Mouse (Mus musculus): ENCODE data around the gene Fkrp. TPM values are rescaled to one million over a fixed set of nuclear protein-coding genes. Genes with fewer than 3 reads are reported as not detected.

Fkrp gene
- polyA plus RNA-seq, 1 experiment from 2014 or later: 30.8 TPM

DNA sequence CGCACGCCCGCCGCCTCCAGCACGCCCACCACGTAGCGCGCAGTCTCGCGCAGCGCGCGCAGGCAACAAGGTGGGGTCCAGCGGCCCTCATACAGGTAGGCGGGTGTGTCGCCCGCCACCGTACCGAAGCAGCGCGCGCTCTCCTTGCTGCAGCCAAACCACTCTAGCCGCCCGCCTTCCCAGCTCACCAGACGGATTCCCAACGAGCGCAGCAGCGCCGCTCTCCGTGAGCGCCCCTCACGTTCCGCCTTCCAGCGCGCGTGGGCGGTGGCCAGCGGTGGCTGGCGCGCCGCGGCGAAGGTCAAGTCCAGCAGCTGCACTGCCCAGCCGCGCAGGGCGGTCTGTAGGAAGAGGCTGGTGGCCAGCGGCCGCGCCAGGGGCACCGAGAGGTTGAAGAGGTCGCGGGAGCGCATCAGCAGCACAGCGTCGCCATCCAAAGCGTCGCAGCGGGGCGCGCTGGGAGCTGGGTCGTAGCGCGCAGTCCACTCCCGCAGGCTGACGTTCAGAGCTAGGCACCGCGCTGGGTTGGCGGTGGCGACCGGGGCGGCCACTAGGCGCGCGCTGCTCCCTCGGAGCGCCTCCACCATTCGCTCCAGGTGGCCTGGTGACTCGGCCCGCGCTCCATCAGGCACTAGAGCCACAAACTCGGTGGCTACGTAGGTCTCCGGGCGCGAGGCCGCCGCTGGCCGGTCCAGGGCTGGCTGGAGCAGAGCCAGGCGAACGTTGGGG lies 5.4 kb downstream of the Fkrp start:
- H3K9me3 ChIP-seq (replicated peaks): no peaks in the 10 kb centered on the region
- WGBS: 19% methylated on average over 90 of the region's 90 CpGs
- H3K9ac ChIP-seq: peak overlapping the region; percentile 47
- H3K27ac ChIP-seq: no peak overlapping the region
- H3K4me1 ChIP-seq (replicated peaks): peaks cover 29% of the 10 kb centered on the region
- H3K4me3 ChIP-seq: peak overlapping the region; percentile 46
- peak; percentile 4; the same call in 1 of the 2 replicates for ATAC-seq (replicated peaks; ENCODE audit: insufficient number of reproducible peaks, insufficient read depth, low FRiP score, low read depth)
- peaks cover 30% of the 10 kb centered on the region for H3K36me3 ChIP-seq
- peaks cover 14% of the 10 kb centered on the region for H3K27me3 ChIP-seq
- H3K4me2 ChIP-seq: peak overlapping the region; percentile 81

DNA sequence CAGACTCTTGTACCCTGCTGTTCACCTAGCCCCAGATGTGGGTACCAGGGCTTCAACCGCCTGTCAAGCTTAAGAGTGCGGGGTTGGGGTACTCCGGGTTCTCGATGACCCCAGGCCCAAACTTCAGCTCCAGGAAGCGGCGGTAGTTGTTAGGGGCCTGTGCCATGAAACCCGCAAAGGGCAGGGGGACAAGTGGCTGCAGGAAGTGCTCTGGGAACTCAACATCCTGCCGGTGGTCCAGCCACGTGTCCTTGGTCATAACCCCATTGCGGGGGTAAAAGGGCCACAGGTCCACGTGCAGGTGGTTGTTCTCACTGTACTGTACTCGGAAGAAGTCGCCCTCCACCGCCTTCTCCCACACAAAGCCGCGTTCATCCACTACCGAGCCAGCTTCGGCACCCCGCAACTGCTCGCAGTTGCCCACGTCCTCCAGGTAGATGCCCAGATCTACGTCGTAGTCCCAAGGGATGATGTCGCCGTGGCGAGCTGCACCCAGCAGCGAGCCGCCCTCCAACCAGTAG lies 6.1 kb downstream of the Fkrp start:
- peaks cover 30% of the 10 kb centered on the region for H3K36me3 ChIP-seq
- peaks cover 24% of the 10 kb centered on the region for H3K4me1 ChIP-seq (replicated peaks)
- H3K27me3 ChIP-seq: peaks cover 14% of the 10 kb centered on the region
- no peaks in the 10 kb centered on the region for H3K9me3 ChIP-seq (replicated peaks)
- H3K9ac ChIP-seq: peak overlapping the region; percentile 47; the same call in 1 of the 2 replicates
- peak overlapping the region; percentile 81 for H3K4me2 ChIP-seq
- peak overlapping the region; percentile 46 for H3K4me3 ChIP-seq
- no peak for ATAC-seq (replicated peaks; ENCODE audit: insufficient number of reproducible peaks, insufficient read depth, low FRiP score, low read depth)
- no peak overlapping the region for H3K27ac ChIP-seq
- WGBS: 66% methylated on average over 28 of the region's 28 CpGs

DNA sequence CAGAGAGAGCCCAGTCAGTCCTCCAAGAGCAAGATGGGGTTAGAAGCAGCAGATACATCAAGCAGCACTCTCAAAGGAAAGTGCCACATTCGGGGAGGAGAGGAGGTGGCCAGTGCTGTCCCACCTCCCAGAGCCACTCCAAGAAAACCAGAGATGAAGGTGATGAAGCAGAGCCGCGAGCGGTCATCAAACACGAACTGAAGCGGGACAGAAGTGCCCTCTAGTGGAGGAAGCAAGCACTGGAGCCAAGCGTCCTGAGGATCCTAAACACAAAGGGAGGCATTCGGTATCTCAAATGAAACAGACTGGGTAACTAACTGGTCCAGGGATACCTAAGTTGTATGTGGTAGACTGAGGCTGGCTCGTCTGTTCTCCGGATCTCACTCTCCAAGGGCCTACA lies 6.8 kb downstream of the Fkrp start:
- Histone ChIP-seq H3K27me3 (peaks cover 14% of the 10 kb centered on the region), H3K9ac (no peak overlapping the region), H3K36me3 (peaks cover 30% of the 10 kb centered on the region), H3K4me3 (no peak overlapping the region), H3K4me2 (no peak overlapping the region), H3K4me1 (replicated peaks) (peaks cover 21% of the 10 kb centered on the region), H3K9me3 (replicated peaks) (no peaks in the 10 kb centered on the region), H3K27ac (no peak overlapping the region)
- WGBS: 24% methylated on average over 10 of the region's 10 CpGs
- ATAC-seq (replicated peaks; ENCODE audit: insufficient number of reproducible peaks, insufficient read depth, low FRiP score, low read depth): 0 out of 2 replicates have a peak, but pooled peaks have one; percentile 29

DNA sequence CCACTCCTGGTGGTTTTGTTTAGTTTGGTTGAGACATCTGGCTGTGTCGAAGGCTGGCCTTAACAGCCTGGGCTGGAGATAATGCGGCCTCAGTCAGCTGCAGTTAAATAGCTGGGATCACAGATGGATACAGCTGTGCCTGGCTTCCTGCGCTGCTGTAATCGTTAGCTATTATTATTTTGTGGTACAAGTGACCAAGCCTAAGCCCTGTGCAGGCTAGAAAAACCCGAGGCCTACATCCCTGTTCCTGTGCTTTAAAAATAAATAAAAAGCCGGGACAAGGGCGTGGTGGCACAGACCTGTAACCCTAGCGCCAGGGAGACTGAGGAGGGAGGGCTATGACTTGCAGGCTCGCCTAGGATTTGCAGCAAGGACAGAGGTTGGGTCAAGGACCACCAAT lies 7.9 kb downstream of the Fkrp start:
- Histone ChIP-seq H3K27me3 (peaks cover 14% of the 10 kb centered on the region), H3K4me3 (no peak overlapping the region), H3K36me3 (peaks cover 26% of the 10 kb centered on the region), H3K4me2 (no peak overlapping the region), H3K9ac (no peak overlapping the region), H3K9me3 (replicated peaks) (no peaks in the 10 kb centered on the region), H3K4me1 (replicated peaks) (peaks cover 25% of the 10 kb centered on the region), H3K27ac (no peak overlapping the region)
- no peak for ATAC-seq (replicated peaks; ENCODE audit: insufficient number of reproducible peaks, insufficient read depth, low FRiP score, low read depth)
- WGBS: 85% methylated on average over 9 of the region's 9 CpGs

DNA sequence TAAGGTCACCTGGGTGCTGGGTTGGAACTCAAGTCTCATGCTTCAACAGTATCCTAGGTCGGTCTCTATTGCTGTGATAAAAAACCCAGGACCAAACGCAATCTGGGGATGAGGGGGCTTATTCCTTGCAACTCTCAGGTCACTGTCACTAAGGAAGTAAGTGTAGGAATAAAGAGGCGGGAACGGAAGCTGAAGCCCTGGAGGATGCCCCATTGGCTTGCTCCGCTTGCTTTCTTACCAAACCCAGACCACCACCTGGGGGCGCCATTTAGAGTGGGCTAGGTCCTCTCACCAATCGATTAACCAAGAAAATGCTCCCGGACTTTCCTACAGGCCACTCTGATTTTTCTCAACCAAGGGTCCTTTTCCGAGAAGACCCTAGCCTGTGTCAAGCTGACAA lies 8.6 kb downstream of the Fkrp start:
- Histone ChIP-seq H3K4me3 (no peak overlapping the region), H3K27ac (no peak overlapping the region), H3K4me2 (no peak overlapping the region), H3K36me3 (peaks cover 22% of the 10 kb centered on the region), H3K9ac (no peak overlapping the region), H3K4me1 (replicated peaks) (peaks cover 25% of the 10 kb centered on the region), H3K27me3 (peaks cover 14% of the 10 kb centered on the region), H3K9me3 (replicated peaks) (no peaks in the 10 kb centered on the region)
- WGBS: 88% methylated on average over 9 of the region's 9 CpGs
- ATAC-seq (replicated peaks; ENCODE audit: insufficient number of reproducible peaks, insufficient read depth, low FRiP score, low read depth): no peak

DNA sequence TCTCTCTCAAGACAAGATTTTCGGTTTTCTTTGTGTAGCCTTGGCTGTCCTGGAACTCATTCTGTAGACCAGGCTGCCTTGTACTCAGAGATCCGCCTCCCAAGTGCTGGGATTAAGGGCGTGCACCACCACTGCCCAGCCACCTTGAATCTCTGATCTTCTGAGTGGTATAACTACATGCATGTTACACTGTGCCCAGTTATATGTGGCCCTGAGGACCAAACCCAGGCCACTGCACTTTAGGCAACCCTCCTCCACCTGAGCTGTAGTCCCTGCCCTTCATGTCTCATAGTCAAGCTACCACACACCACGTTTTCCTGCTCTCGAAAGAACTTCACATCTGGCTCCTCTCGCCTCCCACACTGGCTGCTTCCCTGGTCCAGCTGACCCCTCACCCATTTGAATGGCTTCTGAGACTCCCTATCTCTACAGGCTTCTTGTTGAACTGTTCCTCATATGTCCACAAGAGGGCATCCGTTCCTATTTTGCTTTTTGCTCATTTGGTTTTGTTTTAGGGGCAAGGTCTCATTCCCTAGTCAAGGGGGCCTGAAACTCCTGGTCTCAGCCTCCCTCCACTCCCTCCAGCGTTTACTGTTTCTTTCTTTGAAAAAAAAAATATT lies 12.0 kb downstream of the Fkrp start:
- ATAC-seq (replicated peaks; ENCODE audit: insufficient number of reproducible peaks, insufficient read depth, low FRiP score, low read depth): no peak
- 28% methylated on average over 8 of the region's 8 CpGs for WGBS

DNA sequence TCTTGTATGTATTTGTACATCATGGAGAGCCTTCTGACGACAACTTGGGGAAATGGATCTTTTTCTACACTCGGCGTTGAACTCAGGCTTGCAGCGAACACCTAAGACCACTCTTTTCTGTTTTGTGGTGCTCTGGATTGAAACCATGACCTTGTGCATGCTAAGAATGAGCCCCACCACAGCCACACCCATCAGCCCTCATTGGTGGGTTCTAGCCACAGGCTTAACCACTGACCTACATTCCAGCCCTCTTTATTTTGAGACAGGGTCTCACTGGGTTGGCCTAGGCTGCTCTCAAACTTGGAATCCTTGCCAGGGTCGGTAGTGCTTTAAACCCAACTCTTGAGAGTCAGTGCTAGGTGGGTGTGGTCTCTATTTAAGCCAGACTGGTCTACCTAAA lies 21.6 kb downstream of the Fkrp start:
- WGBS: 88% methylated on average over 5 of the region's 5 CpGs
- Histone ChIP-seq H3K4me3 (no peak overlapping the region), H3K9ac (no peak overlapping the region), H3K27me3 (no peaks in the 10 kb centered on the region), H3K9me3 (replicated peaks) (no peaks in the 10 kb centered on the region), H3K4me2 (no peak overlapping the region), H3K36me3 (peaks cover 19% of the 10 kb centered on the region; the same call in 1 of the 2 replicates), H3K27ac (no peak overlapping the region), H3K4me1 (replicated peaks) (peaks cover 15% of the 10 kb centered on the region)
- no peak for ATAC-seq (replicated peaks; ENCODE audit: insufficient number of reproducible peaks, insufficient read depth, low FRiP score, low read depth)

More for the DNA sequence above, 12.0 kb downstream of the Fkrp start:
- Histone ChIP-seq H3K9ac (no peak overlapping the region), H3K9me3 (replicated peaks) (no peaks in the 10 kb centered on the region), H3K27ac (no peak overlapping the region), H3K36me3 (peaks cover 20% of the 10 kb centered on the region), H3K4me1 (replicated peaks) (peaks cover 4% of the 10 kb centered on the region; the same call in 1 of the 2 replicates), H3K4me3 (no peak overlapping the region), H3K4me2 (no peak overlapping the region), H3K27me3 (no peaks in the 10 kb centered on the region)

DNA sequence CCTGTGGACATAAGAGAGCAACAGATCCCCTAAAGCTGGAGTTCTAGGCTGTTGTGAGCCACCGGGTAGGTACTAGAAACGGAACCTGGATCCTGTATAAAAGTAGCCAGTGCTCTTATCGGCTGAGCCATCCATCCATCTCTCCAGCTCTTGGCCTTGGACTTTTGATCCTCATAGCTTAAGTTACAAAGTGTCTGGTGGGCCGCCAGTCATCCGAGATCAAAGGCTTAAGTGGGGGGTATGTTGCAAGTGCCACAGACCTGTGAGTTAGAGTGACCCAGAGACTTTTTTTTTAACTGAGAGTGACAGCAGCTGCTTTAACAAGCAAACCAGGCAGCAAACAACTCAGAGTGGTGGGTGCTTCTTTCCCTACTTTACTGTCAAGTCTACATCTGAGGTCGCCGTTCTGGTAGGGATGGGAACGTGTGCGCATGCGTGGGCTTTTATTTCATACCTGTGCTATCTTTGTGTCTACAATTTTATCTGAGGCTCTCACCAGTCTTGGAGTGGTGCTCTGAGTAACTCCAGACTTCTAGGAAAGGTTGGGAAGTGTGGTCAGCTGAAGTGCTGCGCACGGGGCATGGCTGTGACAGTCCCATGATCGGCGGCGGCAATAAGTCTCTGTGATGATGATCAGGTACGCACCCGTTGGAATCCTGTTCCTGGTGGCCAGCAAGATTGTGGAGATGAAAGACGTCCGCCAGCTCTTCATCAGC lies 23.4 kb downstream of the Fkrp start:
- no peaks in the 10 kb centered on the region for H3K9me3 ChIP-seq (replicated peaks)
- peak overlapping the region; percentile 50 for H3K4me2 ChIP-seq
- H3K4me3 ChIP-seq: peak overlapping the region; percentile 37
- no peaks in the 10 kb centered on the region for H3K27me3 ChIP-seq
- peaks cover 25% of the 10 kb centered on the region; the same call in 1 of the 2 replicates for H3K36me3 ChIP-seq
- ATAC-seq (replicated peaks; ENCODE audit: insufficient number of reproducible peaks, insufficient read depth, low FRiP score, low read depth): peak; percentile 57; the same call in 1 of the 2 replicates
- peak overlapping the region; percentile 1; the same call in 1 of the 2 replicates for H3K9ac ChIP-seq
- 40% methylated on average over 19 of the region's 19 CpGs for whole genome bisulfite sequencing
- peak overlapping the region; percentile 53; the same call in 1 of the 2 replicates for H3K27ac ChIP-seq
- H3K4me1 ChIP-seq (replicated peaks): peaks cover 15% of the 10 kb centered on the region

DNA sequence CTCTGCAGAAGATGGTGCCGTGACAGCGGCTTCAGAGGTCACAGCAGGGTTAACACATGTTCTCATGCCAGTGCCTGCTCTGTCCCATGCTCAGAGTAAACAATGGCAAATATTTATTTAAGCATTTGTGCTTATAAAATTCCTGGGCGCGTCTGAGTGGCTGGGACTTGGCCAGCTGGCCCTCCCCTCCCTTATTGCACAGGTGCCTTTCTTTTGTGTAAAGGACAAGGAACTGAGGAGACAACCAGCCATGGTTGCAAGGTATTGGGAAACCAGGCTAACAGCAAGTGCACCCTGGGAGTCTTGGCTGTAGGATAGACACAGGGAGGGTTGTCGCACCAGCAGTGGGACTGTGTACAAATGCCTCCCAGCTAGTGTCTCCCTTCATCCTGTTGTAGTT lies 24.2 kb downstream of the Fkrp start:
- no peak overlapping the region for H3K9ac ChIP-seq
- ATAC-seq (replicated peaks; ENCODE audit: insufficient number of reproducible peaks, insufficient read depth, low FRiP score, low read depth): no peak
- H3K4me2 ChIP-seq: no peak overlapping the region
- H3K9me3 ChIP-seq (replicated peaks): no peaks in the 10 kb centered on the region
- peaks cover 15% of the 10 kb centered on the region for H3K4me1 ChIP-seq (replicated peaks)
- no peaks in the 10 kb centered on the region for H3K27me3 ChIP-seq
- no peak overlapping the region for H3K27ac ChIP-seq
- 66% methylated on average over 5 of the region's 5 CpGs for WGBS
- H3K4me3 ChIP-seq: no peak overlapping the region
- peaks cover 31% of the 10 kb centered on the region; the same call in 1 of the 2 replicates for H3K36me3 ChIP-seq

DNA sequence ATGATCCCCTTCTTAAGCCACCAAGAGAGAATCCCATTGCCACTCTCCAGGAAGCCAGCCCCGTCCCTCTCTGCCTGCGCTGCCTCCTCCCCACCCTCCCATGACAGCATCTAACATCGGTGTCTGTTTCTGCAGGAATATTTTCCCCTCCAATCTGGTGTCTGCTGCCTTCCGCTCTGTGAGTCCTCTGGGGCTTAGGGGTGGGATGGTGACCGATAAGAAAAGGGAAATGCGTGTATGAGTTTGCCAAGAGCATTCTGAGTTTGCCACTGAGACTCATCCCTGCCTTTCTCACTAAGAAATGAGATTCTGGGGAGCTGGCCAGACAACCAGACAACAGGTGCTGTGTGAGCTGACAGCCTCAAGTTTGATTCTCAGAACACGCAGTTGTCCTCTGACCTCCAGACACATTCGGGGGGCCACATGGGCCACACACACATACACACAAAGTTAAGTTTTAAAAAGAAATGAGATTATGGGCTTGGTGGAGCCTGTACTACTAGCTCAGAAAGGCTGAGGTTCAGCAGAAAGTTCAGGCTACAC lies 30.9 kb downstream of the Fkrp start:
- Histone ChIP-seq H3K9ac (no peak overlapping the region), H3K4me1 (replicated peaks) (peaks cover 35% of the 10 kb centered on the region), H3K27me3 (no peaks in the 10 kb centered on the region), H3K36me3 (peaks cover 18% of the 10 kb centered on the region; the same call in 1 of the 2 replicates), H3K4me2 (no peak overlapping the region), H3K4me3 (no peak overlapping the region), H3K9me3 (replicated peaks) (no peaks in the 10 kb centered on the region), H3K27ac (no peak overlapping the region)
- ATAC-seq (replicated peaks; ENCODE audit: insufficient number of reproducible peaks, insufficient read depth, low FRiP score, low read depth): no peak
- 68% methylated on average over 8 of the region's 8 CpGs for WGBS

Measured in heart, embryonic 15.5 days (tissue).